Mouse (Mus musculus) limb, embryonic 13.5 days (tissue): Measurements from ENCODE around the gene Spag7. TPM values are rescaled to one million over a fixed set of nuclear protein-coding genes. Genes with fewer than 3 reads are reported as not detected.

Experiments used
- ATAC-seq: fragments of 200-750 bp; cut with Nextera tagmentation; 2 replicates; pipeline ENCODE4 v1.8.0; 2017; ENCODE audit warnings: low read depth, moderate number of reproducible peaks, moderate TSS enrichment; ENCODE audit not compliant: low FRiP score
- H3K27ac ChIP-seq: fragments of 300-500 bp; sonication (generic); 2 replicates; pipeline ENCODE4 v1.5.1; 2015; ENCODE audit warnings: inconsistent platforms, mild to moderate bottlenecking, moderate library complexity
- H3K27me3 ChIP-seq: fragments of 300-500 bp; sonication (generic); 2 replicates; pipeline ENCODE4 v1.6.1; 2015; ENCODE audit warnings: mild to moderate bottlenecking, inconsistent platforms
- H3K36me3 ChIP-seq: fragments of 300-500 bp; sonication (generic); 2 replicates; pipeline ENCODE4 v1.6.1; 2015; ENCODE audit warnings: inconsistent platforms, mild to moderate bottlenecking, moderate library complexity
- H3K4me1 ChIP-seq: fragments of 300-500 bp; sonication (generic); 2 replicates; pipeline ENCODE4 v1.6.1; 2015; ENCODE audit warnings: inconsistent platforms
- H3K4me2 ChIP-seq: fragments of 300-500 bp; sonication (generic); replicated peaks from 2 replicates; pipeline ENCODE4 v1.6.1; 2015; ENCODE audit warnings: inconsistent platforms, mild to moderate bottlenecking, moderate library complexity
- H3K4me3 ChIP-seq: fragments of 300-500 bp; sonication (generic); 2 replicates; pipeline ENCODE4 v1.5.1; 2015; ENCODE audit warnings: moderate library complexity, mild to moderate bottlenecking, inconsistent platforms
- H3K9ac ChIP-seq: fragments of 300-500 bp; sonication (generic); 2 replicates; pipeline ENCODE4 v1.6.1; 2015; ENCODE audit warnings: mild to moderate bottlenecking, inconsistent platforms
- H3K9me3 ChIP-seq: fragments of 300-500 bp; sonication (generic); 2 replicates; pipeline ENCODE4 v1.6.1; 2016; ENCODE audit warnings: inconsistent platforms
- WGBS: fragments of 180-500 bp; shearing (Covaris S2); methylation state at CpG from one replicate; pipeline ENCODE4 v1.1.7; 2015; 5-methylcytosine and 5-hydroxymethylcytosine counted together
- polyA plus RNA-seq: library from polyadenylated mRNA; unstranded; fragments of >200 nt; fragmentation: Nextera tagmentation; extraction: Ambion mirVana; gene quantifications from 2 replicates; pipeline ENCODE4 v1.2.1, GENCODE M21; 2015

Spag7 gene
- polyA plus RNA-seq, 1 experiment from 2014 or later, result 159 TPM

DNA sequence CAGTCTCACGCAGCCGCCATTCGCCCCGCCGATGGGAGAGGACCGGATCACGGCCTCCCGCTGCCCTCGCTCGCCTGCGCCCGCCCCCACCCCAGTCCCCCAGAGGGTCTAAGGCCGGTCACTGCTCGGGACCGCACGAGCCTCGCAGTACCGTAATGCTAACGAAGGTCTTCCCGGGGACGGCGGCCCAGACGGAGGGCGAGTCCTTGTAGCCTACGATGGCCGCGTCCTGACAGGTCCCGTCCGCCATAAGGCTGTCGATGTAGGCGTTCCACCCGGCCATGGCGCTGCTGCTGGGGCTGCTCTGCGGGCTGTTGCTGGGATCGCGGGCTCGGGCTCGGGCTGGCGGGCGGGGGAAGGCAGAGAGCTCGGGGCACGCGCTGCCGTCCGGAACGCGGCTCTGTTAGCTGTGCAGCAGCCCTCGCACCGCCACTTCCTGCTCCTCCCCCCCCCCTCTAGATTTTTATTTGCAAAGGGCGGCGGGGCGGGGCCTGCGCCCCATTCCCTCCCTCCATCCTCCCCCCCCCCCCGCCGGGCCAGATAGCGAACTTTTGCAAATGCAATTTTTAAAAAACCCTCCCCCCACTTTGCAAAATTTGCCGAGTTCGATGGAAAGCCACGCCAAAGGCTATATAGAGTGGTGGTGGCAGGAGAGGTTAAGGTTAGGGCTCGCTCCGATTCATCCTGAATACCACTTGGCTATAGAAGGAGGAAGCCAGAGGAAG, 14.9 kb downstream of the Spag7 start, which contains the start of gene Pfn1:
TSS of gene Pfn1 (minus strand) at position 447 of the 725 bp plus-strand sequence.
- ATAC-seq, result peak; percentile 22
- under 1% methylated on average over 44 of the region's 61 CpGs for WGBS
- H3K4me1 ChIP-seq, result peaks cover 67% of the 10 kb centered on the region

DNA sequence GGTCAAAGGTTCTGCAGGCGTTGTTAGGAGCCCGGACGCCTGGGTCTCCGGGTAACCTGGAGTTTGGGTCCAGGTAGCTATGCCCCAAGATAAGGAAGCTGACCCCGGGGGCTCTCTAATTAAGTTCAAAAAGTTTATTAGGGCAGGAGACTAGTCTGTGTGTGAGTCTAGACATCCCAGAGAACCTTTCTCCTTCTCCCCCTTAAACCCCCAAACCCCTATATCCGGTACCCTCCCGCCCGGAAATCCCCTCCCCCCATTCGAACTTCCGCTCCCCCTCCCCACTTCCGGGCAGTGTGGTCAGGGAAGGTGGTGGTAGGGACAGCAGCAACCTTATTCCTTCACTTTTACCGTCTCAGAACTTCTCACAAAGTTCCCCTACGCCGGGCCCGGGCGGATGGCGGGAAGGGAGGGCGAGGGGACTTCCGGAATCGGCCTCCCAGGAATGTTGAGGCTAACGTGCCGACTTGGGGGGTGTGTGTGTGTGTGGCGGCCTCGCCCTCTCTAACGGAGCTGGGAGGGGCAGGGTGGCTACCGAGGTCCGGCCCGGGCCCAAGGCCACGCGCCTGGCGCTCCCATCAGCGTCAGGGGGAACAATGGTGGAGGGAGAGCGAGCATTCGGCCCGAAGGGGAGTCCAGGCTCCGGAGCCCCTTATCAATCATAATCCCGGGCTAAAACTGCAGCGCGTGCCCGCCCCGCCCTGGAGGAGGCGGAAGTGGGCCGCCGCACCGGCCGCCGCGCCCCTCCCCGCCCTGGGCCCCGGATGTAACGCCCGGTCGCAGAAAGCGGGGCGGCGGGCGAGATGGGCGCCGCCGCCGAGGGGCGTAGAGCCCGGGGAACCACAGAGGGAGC, 15.6 kb downstream of the Spag7 start:
- Histone ChIP-seq H3K4me1 (peaks cover 70% of the 10 kb centered on the region), H3K9me3 (no peaks in the 10 kb centered on the region), H3K4me2 (peak overlapping the region; percentile 97), H3K9ac (peak overlapping the region; percentile 99), H3K36me3 (peaks cover 46% of the 10 kb centered on the region), H3K4me3 (peak overlapping the region; percentile 100), H3K27me3 (no peaks in the 10 kb centered on the region), H3K27ac (peak overlapping the region; percentile 98)
- WGBS, result under 1% methylated on average over 63 of the region's 63 CpGs
- peak; percentile 42; the same call in 1 of the 2 replicates for ATAC-seq

More for the DNA sequence above, 14.9 kb downstream of the Spag7 start, which contains the start of gene Pfn1:
- peak within 1 kb of the TSS; percentile 98 for H3K27ac ChIP-seq
- H3K27me3 ChIP-seq, result no peaks in the 10 kb centered on the region
- no peaks in the 10 kb centered on the region for H3K9me3 ChIP-seq
- peak within 1 kb of the TSS; percentile 99 for H3K9ac ChIP-seq
- H3K4me3 ChIP-seq, result peak within 1 kb of the TSS; percentile 100
- H3K36me3 ChIP-seq, result peaks cover 38% of the 10 kb centered on the region
- H3K4me2 ChIP-seq, result peak within 1 kb of the TSS; percentile 97

DNA sequence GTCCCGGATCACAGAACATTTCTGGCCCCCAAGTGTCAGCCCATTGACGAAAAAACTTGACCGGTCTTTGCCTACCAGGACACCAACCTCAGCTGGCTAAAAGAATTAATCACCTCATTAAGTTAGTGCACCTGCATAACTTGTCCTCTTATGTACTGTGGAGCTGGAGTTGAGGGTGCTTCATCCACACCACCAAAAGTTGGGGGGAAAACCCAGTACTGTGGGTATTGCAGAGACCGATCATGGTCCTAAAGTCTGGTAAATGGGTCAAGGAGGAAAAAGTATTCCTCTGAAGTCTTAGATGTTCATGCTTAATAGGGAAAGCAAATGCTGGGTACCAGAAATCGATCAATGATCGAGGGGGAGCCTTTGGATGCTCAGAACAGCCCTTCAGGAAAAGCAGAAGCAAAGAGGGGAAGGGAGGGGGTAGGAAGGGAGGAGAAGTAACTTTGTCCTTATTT, 16.3 kb downstream of the Spag7 start:
- Histone ChIP-seq H3K4me2 (peak overlapping the region; percentile 97), H3K4me3 (peak overlapping the region; percentile 100), H3K36me3 (peaks cover 50% of the 10 kb centered on the region), H3K4me1 (peaks cover 70% of the 10 kb centered on the region), H3K27me3 (no peaks in the 10 kb centered on the region), H3K27ac (peak overlapping the region; percentile 98), H3K9me3 (no peaks in the 10 kb centered on the region), H3K9ac (peak overlapping the region; percentile 99)
- 43% methylated on average over 6 of the region's 6 CpGs for WGBS
- ATAC-seq, result no peak

DNA sequence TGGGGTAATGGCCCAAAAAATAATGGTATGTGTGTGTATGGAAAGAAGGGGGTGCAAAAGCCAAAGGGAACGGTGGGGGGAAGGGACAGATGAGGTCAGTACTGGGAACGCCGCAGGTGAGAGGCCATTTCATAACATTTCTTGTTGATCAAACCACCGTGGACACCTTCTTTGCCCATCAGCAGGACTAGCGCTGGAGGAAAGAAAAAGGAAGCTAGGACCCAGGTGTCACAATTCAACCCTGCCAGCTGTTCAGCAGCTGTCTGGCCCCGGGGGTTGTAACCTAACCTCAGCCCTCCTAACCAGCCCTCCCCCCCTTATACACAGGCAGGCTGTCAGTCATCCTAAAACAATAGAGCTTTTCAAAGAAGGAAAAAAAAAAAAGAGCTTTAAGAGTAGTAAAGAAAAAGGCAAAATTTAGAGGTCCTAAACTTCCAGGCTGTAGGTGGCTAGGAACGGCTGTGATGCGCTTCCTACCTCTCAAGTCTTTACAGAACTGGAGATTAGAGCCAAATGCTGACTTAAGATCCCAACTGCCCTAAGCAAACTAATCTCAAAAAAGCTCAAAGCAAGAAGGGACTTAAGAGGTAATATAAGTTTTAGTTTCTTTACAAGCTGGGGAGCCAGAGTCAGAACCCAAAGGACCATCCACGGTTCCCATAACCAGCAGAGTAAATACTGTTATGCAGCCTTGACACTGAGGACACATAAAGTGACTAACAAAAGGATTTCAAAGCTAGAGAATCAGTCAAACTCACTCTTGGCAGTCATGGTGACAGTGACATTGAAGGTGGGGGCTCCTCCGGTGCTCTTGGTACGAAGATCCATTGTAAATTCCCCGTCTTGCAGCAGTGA, 17.0 kb downstream of the Spag7 start:
- peak overlapping the region; percentile 99 for H3K9ac ChIP-seq
- no peak for ATAC-seq
- H3K36me3 ChIP-seq, result peaks cover 50% of the 10 kb centered on the region
- H3K9me3 ChIP-seq, result no peaks in the 10 kb centered on the region
- H3K4me1 ChIP-seq, result peaks cover 64% of the 10 kb centered on the region
- H3K4me2 ChIP-seq, result peak overlapping the region; percentile 97
- H3K27ac ChIP-seq, result peak overlapping the region; percentile 98
- no peaks in the 10 kb centered on the region for H3K27me3 ChIP-seq
- H3K4me3 ChIP-seq, result peak overlapping the region; percentile 100
- 46% methylated on average over 12 of the region's 12 CpGs for WGBS

DNA sequence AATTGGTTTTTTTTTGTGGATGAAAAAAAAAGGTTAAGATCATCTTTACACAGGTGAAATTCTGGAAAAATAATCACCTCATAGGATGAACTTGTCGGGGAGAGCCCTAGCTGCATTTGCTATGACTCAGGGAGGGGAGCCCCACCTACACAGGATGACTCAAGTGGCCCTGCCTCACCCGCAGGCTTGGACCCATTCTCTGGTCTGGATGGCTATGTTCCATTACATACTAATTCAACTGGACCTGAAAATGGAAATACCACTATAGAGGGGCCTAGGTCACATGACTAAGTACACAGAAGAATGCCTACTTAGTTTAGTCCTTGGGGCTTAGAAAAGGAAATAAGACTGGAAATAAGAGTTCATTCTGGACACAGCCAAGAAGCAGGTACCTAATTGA, 17.8 kb downstream of the Spag7 start:
- H3K9ac ChIP-seq, result peak overlapping the region; percentile 14; the same call in 1 of the 2 replicates
- no peak for ATAC-seq
- no peaks in the 10 kb centered on the region for H3K9me3 ChIP-seq
- 76% methylated on average over 2 of the region's 2 CpGs for WGBS
- H3K36me3 ChIP-seq, result peaks cover 50% of the 10 kb centered on the region
- no peaks in the 10 kb centered on the region for H3K27me3 ChIP-seq
- peak overlapping the region; percentile 97 for H3K4me2 ChIP-seq
- peaks cover 56% of the 10 kb centered on the region for H3K4me1 ChIP-seq
- no peak overlapping the region for H3K27ac ChIP-seq
- peak overlapping the region; percentile 100 for H3K4me3 ChIP-seq

DNA sequence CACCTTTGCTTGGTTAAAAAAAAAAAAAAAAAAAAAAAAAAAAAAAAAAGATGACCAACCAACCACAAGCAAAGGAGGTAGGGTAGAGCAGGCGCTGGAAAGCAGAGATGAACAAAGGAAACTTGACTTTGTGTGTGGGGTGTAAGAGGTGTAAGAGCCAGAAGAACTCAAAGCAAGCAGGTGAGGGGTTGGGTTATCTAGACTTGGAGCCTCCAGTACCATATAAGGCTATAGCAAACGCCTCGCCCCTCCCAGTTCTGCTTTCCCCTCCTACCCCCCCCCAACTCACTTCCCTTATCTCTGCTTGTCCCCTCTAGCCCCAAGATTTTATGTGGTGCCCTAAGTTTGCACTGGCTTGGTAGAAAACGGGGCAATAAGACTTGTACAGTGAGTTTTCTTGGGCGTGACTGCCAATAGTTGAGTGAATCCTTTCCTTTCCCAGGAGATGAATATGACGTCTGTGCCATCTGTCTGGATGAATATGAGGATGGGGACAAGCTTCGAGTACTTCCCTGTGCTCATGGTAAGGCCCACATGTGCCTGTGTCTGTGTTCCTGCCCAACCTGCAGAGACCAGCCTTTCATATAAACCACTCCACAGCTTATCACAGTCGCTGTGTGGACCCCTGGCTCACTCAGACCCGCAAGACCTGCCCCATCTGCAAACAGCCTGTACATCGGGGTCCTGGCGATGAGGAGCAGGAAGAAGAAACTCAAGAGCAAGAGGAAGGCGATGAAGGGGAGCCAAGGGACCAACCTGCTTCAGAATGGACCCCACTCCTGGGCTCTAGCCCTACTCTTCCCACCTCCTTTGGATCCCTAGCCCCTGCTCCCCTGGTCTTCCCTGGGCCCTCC, 18.7 kb downstream of the Spag7 start:
- H3K4me3 ChIP-seq, result peak overlapping the region; percentile 100; the same call in 1 of the 2 replicates
- H3K27ac ChIP-seq, result no peak overlapping the region
- H3K27me3 ChIP-seq, result no peaks in the 10 kb centered on the region
- H3K4me1 ChIP-seq, result peaks cover 56% of the 10 kb centered on the region
- no peaks in the 10 kb centered on the region for H3K9me3 ChIP-seq
- 76% methylated on average over 12 of the region's 12 CpGs for WGBS
- H3K4me2 ChIP-seq, result peak overlapping the region; percentile 97
- no peak for ATAC-seq
- no peak overlapping the region for H3K9ac ChIP-seq
- peaks cover 54% of the 10 kb centered on the region for H3K36me3 ChIP-seq

DNA sequence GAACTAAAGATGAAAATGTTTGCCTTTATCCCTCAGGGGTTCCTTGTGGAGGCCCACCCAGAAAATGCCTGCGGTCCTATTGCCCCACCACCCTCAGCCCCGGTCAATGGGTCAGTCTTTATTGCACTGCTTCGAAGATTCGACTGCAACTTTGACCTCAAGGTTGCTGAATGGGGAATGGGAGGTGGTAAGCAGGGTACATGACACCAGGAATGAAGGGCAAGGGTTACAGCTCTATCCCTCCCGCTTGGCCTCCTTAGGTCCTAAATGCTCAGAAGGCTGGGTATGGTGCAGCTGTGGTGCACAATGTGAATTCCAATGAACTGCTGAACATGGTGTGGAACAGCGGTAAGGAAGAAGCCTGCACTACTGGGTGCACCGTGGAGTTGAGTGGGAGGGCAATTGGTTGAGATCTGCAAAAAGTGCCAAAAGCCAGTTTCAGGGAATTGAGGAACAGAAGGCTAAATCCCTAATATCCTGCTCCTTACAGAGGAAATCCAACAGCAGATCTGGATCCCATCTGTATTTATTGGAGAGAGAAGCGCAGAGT, 20.0 kb downstream of the Spag7 start:
- no peak overlapping the region for H3K27ac ChIP-seq
- H3K4me1 ChIP-seq, result peaks cover 61% of the 10 kb centered on the region
- peaks cover 67% of the 10 kb centered on the region for H3K36me3 ChIP-seq
- H3K4me2 ChIP-seq, result peak overlapping the region; percentile 99
- 74% methylated on average over 8 of the region's 8 CpGs for WGBS
- ATAC-seq, result no peak
- H3K4me3 ChIP-seq, result peak overlapping the region; percentile 91
- peak overlapping the region; percentile 92; the same call in 1 of the 2 replicates for H3K9ac ChIP-seq
- H3K9me3 ChIP-seq, result no peaks in the 10 kb centered on the region
- no peaks in the 10 kb centered on the region for H3K27me3 ChIP-seq

DNA sequence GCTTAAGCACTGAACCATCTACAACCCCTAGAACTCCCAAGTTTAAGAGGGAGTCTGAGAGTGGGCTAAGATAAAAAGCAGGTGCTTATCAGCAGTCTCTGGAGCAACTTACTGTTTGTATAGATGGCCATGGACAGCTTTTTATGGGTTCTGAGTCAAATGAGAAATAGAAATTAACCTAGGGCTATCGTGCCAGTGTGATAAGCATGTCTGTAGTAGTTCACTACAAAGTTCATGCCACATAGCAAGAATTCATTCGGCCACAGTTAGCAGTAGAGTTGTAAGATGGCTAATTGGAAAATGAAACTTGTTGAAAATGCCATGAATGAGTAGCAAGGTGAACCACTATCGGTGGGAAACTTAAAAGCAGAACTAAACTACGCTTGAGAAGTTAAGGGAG, 20.7 kb downstream of the Spag7 start:
- no peaks in the 10 kb centered on the region for H3K9me3 ChIP-seq
- no peaks in the 10 kb centered on the region for H3K27me3 ChIP-seq
- no peak overlapping the region for H3K27ac ChIP-seq
- H3K9ac ChIP-seq, result peak overlapping the region; percentile 92
- no peak for ATAC-seq
- WGBS, result 82% methylated on average over 4 of the region's 4 CpGs
- H3K4me1 ChIP-seq, result peaks cover 61% of the 10 kb centered on the region
- peak overlapping the region; percentile 91 for H3K4me3 ChIP-seq
- H3K36me3 ChIP-seq, result peaks cover 71% of the 10 kb centered on the region
- peak overlapping the region; percentile 99 for H3K4me2 ChIP-seq

DNA sequence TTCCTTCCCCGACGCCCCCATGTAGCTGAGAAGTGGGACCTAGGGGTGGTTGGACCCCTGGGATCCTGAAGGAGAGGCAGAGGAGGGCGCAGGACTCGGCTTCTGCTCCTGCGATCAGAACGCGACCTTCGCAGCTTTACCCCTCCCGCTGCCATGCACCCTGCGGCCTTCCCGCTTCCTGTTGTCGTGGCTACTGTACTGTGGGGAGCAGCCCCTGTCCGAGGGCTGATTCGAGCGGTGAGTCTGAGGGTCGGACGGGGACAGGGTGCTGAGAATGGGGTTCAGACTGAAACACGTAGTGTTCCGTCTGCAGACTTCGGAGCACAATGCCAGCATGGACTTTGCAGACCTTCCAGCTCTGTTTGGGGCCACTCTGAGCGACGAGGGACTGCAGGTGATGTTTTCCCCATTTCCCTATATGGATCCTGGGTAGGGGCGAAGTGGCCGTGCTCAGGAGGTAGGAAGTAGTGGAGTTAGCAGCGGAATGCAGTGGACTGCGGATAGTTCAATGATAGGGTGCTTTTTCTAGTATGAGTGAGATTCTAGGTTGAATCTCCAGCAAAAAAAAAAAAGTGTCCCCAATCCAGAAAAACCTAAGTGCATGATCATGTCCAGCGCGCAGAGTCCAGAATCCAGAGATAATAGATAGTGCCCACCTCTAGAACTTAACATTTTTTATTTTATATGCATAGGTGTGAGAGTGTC, 21.3 kb downstream of the Spag7 start:
- Histone ChIP-seq H3K36me3 (peaks cover 71% of the 10 kb centered on the region), H3K27ac (peak overlapping the region; percentile 90), H3K9ac (peak overlapping the region; percentile 92), H3K4me2 (peak overlapping the region; percentile 99), H3K4me1 (peaks cover 58% of the 10 kb centered on the region), H3K4me3 (peak overlapping the region; percentile 91), H3K27me3 (no peaks in the 10 kb centered on the region), H3K9me3 (no peaks in the 10 kb centered on the region)
- ATAC-seq, result no peak
- 5% methylated on average over 28 of the region's 28 CpGs for WGBS
